Mouse (Mus musculus) forebrain, postnatal 0 days (tissue): Measurements from ENCODE around the gene Phlda2. TPM values are rescaled to one million over a fixed set of nuclear protein-coding genes. Genes with fewer than 3 reads are reported as not detected.

ENCODE experiments used
- ATAC-seq: fragments of 200-750 bp; cut with Nextera tagmentation; 2 replicates; pipeline ENCODE4 v1.8.0; 2017; ENCODE audit warnings: mild to moderate bottlenecking, moderate library complexity
- DNase-seq: peaks from one replicate; pipeline ENCODE4 v3.0.0-alpha.2; 2015
- H3K27ac ChIP-seq: fragments of 300-500 bp; sonication (generic); 2 replicates; pipeline ENCODE4 v1.5.1; 2014; ENCODE audit warnings: low read depth, mild to moderate bottlenecking, antibody characterized with exemption, low read length, moderate library complexity, mixed read lengths
- H3K27me3 ChIP-seq: fragments of 300-500 bp; sonication (generic); 2 replicates; pipeline ENCODE4 v1.6.1; 2014; ENCODE audit warnings: mild to moderate bottlenecking, low read length, mixed read lengths; ENCODE audit not compliant: insufficient read depth
- H3K36me3 ChIP-seq: fragments of 300-500 bp; sonication (generic); 2 replicates; pipeline ENCODE4 v1.6.1; 2014; ENCODE audit warnings: mild to moderate bottlenecking, moderate library complexity; ENCODE audit not compliant: insufficient read depth
- H3K4me1 ChIP-seq: fragments of 300-500 bp; sonication (generic); 2 replicates; pipeline ENCODE4 v1.6.1; 2014; ENCODE audit warnings: antibody characterized with exemption; ENCODE audit not compliant: insufficient read depth
- H3K4me2 ChIP-seq: fragments of 300-500 bp; sonication (generic); 2 replicates; pipeline ENCODE4 v1.6.1; 2014; ENCODE audit warnings: low read depth, mild to moderate bottlenecking, moderate library complexity
- H3K4me3 ChIP-seq: fragments of 300-500 bp; sonication (generic); 2 replicates; pipeline ENCODE4 v1.5.1; 2014; ENCODE audit warnings: low read depth, low read length, mixed read lengths
- H3K9ac ChIP-seq: fragments of 300-500 bp; sonication (generic); 2 replicates; pipeline ENCODE4 v1.6.1; 2014; ENCODE audit warnings: mild to moderate bottlenecking
- H3K9me3 ChIP-seq: fragments of 300-500 bp; sonication (generic); 2 replicates; pipeline ENCODE4 v1.6.1; 2016; ENCODE audit warnings: low read length
- CTCF ChIP-seq: sonication (generic); IDR thresholded peaks from 2 replicates; pipeline ENCODE4 v1.5.1; 2016; ENCODE audit warnings: antibody characterized with exemption, control low read depth, low read depth
- whole genome bisulfite sequencing: fragments of 180-500 bp; shearing (Covaris S2); extraction: QIAGEN DNeasy Blood & Tissue Kit; methylation state at CpG from one replicate; pipeline ENCODE4 v1.1.7; 2014; 5-methylcytosine and 5-hydroxymethylcytosine counted together
- polyA plus RNA-seq: library from polyadenylated mRNA; unstranded; fragments of >200 nt; fragmentation: Nextera tagmentation; extraction: Ambion mirVana; gene quantifications from 2 replicates; pipeline ENCODE4 v1.2.1, GENCODE M21; 2015
- total RNA-seq: library from RNA; depleted of rRNA; stranded (reverse); fragments of >200 nt; gene quantifications from 2 replicates; pipeline ENCODE4 v1.2.3, GENCODE M21; 2014; rRNA removed

Gene Phlda2
- total RNA-seq = 0.46 TPM in 1 of 2 replicates, not detected in the other
- 0.60 TPM in 1 of 2 replicates, not detected in the other for polyA plus RNA-seq

DNA sequence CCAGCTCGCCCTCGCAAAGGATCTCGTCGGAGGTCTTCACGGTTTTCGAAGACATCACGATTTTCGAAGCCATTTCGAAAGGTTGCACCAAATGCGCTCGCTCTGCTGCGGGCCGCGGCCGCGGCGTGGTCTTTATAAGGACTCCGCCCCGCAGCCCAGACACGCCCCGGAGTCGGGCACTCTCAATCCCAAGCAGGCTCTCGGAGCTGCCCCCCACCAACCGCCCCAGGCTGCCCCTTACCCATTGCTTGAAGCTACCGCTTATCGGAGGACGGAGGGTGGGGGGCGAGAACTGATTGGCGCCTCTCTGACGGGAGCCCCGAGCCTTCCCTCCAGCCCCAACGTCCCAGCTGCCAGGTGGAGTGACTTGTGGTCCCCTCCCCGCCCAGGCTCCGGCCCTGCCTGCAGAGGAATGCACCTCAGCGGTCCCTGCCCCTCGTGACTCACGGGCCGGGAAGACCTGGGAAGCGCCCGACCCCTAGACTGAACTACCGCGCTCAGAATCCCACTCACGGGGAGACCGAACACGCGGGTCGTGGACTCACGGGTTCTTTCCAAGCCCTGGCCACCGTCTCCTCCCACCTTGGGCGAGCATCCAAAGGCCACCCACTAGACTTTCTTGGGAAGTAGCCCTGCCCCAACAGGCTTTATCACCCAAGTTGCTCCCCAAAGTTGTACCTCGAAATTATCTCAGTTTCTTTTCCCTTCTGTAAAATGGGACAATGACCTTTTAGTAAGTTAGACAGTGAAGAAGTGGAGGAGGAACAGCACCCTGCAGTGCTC lies at the start of gene Phlda2:
Phlda2 (minus strand) TSS at position 733 of the 783 bp plus-strand sequence.
- no peak for TF ChIP-seq CTCF
- peaks cover 45% of the 10 kb centered on the region for H3K27me3 ChIP-seq
- DNase-seq (no peak), ATAC-seq (no peak)
- H3K9ac ChIP-seq = peak within 1 kb of the TSS; percentile 28; the same call in 1 of the 2 replicates
- WGBS = 4% methylated on average over 51 of the region's 51 CpGs
- peak within 1 kb of the TSS; percentile 61 for H3K4me2 ChIP-seq
- H3K4me3 ChIP-seq = peak within 1 kb of the TSS; percentile 39
- H3K27ac ChIP-seq = no peak within 1 kb of the TSS
- H3K4me1 ChIP-seq = peaks cover 3% of the 10 kb centered on the region; the same call in 1 of the 2 replicates
- H3K36me3 ChIP-seq = no peaks in the 10 kb centered on the region
- H3K9me3 ChIP-seq = no peaks in the 10 kb centered on the region

DNA sequence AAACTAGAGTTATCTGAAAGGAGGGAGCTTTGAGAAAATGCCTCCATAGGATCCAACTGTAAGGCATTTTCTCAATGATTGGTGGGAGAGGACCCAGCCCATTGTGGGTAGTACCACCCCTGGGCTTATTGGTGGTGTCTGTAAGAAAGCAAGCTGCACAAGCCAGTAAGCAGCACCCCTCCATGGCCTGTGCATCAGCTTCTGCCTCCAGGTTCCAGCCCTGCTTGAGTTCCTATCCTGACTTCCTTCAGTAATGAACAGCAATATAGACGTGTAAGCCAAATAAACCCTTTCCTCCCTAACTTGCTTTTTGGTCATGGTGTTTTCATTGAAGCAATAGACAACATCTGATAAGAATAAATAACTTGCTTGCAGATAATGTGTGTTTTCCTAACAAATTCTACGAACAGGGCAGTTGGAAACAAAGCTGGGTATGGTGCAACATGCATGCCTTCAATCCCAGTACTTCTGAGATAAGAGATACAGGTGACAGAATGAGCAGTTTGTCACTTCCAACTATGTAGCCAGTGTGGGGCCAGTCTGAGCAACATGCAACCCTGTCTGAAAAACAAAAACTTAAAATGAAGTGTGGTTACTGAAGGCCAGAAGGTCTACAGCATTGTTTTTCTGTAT lies 46.8 kb upstream of the Phlda2 start:
- Histone ChIP-seq H3K36me3 (peaks cover 2% of the 10 kb centered on the region), H3K27ac (peak overlapping the region; percentile 80), H3K9me3 (no peaks in the 10 kb centered on the region), H3K4me2 (peak overlapping the region; percentile 81), H3K4me1 (peaks cover 12% of the 10 kb centered on the region), H3K27me3 (no peaks in the 10 kb centered on the region), H3K9ac (peak overlapping the region; percentile 58), H3K4me3 (peak overlapping the region; percentile 89)
- no peak for DNase-seq
- 44% methylated on average over 2 of the region's 2 CpGs for WGBS
- TF ChIP-seq CTCF = no peak
- ATAC-seq = peak; percentile 10

DNA sequence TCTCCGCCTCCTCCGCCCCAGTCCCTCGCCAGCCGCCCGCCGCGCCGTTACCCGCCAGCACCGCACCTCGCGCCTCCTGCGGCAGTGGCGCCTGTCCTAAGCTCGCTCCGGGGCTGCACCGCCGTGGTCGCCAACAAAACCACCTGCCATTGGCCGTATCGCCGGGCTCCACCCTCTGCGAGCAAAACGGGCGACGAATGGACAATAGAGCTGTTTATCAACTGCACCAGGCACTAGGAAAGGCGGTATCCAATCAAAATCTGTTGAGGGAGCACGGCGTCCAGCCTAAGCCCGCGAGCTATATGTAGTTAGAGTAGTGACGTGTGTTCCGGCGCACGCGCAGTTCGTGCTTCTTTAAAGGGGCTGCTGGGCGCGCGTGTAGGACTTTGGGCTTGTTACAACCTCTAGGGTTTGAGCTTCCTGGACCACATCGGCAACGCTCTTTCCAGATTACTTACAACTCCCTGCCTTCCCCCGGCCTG lies 46.1 kb upstream of the Phlda2 start, which contains the start of gene Nap1l4:
Nap1l4 (minus strand) TSS at position 131 of the 482 bp plus-strand sequence.
- DNase-seq = peak; percentile 99
- Histone ChIP-seq H3K9me3 (no peaks in the 10 kb centered on the region), H3K27ac (peak within 1 kb of the TSS; percentile 92), H3K27me3 (no peaks in the 10 kb centered on the region), H3K4me1 (peaks cover 12% of the 10 kb centered on the region), H3K36me3 (no peaks in the 10 kb centered on the region; the same call in 1 of the 2 replicates), H3K4me3 (peak within 1 kb of the TSS; percentile 89), H3K4me2 (peak within 1 kb of the TSS; percentile 81), H3K9ac (peak within 1 kb of the TSS; percentile 87)
- ATAC-seq = peak; percentile 99
- no peak for TF ChIP-seq CTCF
- WGBS = under 1% methylated on average over 43 of the region's 43 CpGs

DNA sequence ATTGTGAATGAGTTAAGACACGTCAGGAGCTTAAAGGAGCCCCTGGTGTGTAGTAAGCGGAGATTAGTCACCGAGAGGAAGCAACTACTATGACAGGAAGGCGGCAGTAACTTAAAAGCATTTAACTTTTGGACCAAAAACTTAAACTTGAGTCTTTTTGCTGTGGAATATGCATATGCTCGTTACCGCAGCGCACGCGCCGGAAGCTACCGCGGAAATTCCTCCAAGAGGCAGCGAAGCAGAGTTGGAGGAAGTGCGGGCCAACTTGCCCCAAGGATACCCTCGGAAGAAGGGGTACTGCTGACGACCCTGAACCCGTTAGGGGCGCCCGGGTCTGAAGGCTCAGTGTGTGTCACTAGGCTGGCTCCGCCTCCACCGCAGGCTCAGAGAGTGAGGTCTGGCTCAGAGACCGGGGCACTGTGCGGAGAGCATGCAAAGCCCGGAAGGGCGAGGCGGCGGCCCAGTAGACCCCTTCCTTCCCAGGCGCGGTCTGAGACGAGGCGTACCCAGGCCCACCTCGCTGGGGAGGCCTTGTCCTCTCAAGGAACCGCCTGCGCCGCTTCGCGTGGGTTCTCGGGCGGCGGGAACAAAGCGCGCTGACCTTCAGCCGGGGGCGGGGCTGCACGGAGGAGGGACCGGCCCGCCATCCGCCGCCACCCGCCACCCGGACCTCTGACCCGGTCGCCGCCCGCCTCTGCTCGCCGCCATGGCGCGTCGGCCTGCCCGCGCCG lies 45.4 kb upstream of the Phlda2 start:
- Histone ChIP-seq H3K4me1 (peaks cover 12% of the 10 kb centered on the region), H3K9me3 (no peaks in the 10 kb centered on the region), H3K27me3 (no peaks in the 10 kb centered on the region), H3K4me2 (peak overlapping the region; percentile 77), H3K36me3 (no peaks in the 10 kb centered on the region; the same call in 1 of the 2 replicates), H3K9ac (peak overlapping the region; percentile 87), H3K27ac (peak overlapping the region; percentile 92), H3K4me3 (peak overlapping the region; percentile 89)
- no peak for TF ChIP-seq CTCF
- ATAC-seq (peak; percentile 58), DNase-seq (peak; percentile 49)
- 1% methylated on average over 58 of the region's 63 CpGs for WGBS

DNA sequence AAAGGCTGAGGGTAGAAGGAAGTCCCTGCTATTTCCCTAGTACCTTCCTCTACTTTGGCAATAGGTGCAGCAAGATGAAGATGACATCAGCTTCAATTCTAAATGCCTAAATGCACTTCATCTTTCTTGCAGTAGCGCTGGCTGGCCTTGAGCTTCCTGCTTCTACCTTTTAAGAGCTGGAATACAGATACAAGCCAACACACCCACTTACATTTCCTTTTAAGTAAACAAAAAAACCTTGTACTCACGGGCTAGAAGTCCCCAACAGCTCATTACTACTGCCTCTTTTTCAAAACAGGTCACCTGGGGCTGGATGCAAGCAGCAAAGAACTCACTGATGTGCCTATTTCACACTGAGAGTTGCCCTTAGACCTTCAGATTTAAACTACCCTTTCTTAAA lies 43.6 kb upstream of the Phlda2 start:
- no peak for TF ChIP-seq CTCF
- 58% methylated on average over 2 of the region's 2 CpGs for WGBS

DNA sequence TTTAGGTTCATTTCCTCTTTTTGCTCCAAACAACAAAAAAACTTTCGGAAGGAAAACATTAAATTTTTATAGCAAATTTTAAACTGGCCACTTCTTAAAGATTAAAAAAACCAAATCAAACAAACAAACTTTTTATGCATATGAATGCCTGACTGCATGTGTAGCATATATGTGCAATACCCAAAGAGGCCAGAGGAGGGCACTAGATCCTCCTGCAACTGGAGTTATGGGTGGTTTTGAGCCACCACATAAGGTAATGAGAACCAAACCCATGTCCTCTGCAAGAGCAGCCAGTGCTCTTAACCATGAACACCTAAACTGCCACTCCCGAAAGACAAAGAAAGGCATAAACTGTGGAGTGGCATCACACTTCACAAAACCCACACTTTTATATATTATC lies 41.4 kb upstream of the Phlda2 start:
- ATAC-seq (no peak), DNase-seq (peak; percentile 22)
- Histone ChIP-seq H3K4me3 (no peak overlapping the region), H3K27ac (no peak overlapping the region), H3K36me3 (peaks cover 4% of the 10 kb centered on the region), H3K9me3 (no peaks in the 10 kb centered on the region), H3K9ac (no peak overlapping the region), H3K27me3 (no peaks in the 10 kb centered on the region), H3K4me2 (no peak overlapping the region), H3K4me1 (peaks cover 6% of the 10 kb centered on the region)
- TF ChIP-seq CTCF = peak; percentile 71
- WGBS = 94% methylated on average over 2 of the region's 2 CpGs

More for the DNA sequence above, 43.6 kb upstream of the Phlda2 start:
- Histone ChIP-seq H3K4me3 (no peak overlapping the region), H3K9me3 (no peaks in the 10 kb centered on the region), H3K9ac (no peak overlapping the region), H3K4me1 (peaks cover 12% of the 10 kb centered on the region), H3K27me3 (no peaks in the 10 kb centered on the region), H3K4me2 (no peak overlapping the region), H3K27ac (no peak overlapping the region), H3K36me3 (no peaks in the 10 kb centered on the region)
- ATAC-seq (no peak), DNase-seq (no peak)
